Mouse (Mus musculus): Measurements from ENCODE around the gene Hist2h4.

The Hist2h4 gene

DNA sequence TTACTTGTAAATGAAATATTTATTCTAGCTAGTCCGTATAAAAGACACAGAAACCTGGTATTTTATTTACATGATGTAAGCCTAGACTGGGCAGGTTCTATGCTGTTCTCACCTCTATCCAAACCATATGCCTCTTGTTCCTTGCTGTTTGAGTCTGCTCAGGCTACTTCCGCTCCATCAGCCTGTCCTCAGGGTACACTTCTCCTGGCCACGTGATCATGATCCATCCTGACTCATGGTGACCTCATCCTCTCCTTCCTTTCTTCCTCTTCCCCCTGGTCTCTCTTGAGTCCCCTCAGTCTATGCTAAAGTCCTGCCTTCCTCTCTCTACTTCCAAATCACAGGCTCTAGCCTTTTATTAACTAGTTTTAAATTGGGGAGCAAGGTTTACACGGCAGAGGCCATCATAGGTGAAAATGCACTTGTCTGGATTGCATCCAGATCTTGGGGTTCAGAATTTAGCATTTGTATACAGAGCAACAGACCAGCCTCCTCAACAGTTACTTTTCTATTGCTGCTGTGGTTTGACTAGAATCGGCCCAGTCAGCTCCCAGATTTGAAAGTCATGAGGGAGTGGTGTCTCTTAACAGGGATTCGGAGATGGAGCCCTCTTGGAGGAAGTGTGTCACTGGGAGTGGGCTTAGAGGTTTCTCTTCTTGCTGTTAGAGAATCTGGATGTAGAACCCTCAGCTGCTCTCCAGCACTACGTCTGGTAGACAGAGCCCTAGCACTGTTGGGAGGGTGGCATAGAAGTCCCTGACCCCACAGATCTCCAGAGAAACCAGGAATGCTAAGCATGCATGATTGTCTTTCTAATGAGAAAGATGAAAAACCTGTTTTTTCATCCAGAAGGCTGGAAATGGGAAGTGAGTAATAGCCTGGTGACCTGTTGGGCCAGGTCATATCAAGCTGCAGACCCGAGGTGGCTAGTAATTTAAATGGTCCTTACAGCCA is 36.1 kb downstream of the Hist2h4 start:
- DNase-seq (ENCODE audit: low read depth, low spot score), result peak; percentile 77

DNA sequence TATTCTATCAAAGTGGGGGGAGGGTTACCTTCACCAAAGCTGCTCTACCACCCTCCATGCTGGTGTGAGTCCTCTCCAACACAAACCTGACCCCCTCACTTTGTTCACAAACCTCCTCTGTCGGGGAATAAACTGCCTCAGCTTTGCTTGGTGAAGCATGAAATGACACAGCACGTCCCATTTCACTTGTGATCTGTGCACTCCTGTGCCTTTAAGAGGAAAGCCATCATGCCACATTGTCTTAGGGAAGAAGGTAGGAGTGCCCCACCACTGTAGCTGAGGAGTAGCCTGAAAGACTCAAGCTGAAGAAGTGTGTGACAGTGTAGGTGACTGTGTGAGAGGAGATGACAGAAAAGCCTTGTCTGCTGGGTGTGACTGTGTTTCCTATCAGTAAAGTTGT is 37.7 kb downstream of the Hist2h4 start:
- no peak for DNase-seq (ENCODE audit: low read depth, low spot score)

- DNase-seq (ENCODE audit: low read depth, low spot score), result no peak
These were observed 40.3 kb downstream of the Hist2h4 start for GRCm38 (mm10) chr3:96222774-96223173.

DNA sequence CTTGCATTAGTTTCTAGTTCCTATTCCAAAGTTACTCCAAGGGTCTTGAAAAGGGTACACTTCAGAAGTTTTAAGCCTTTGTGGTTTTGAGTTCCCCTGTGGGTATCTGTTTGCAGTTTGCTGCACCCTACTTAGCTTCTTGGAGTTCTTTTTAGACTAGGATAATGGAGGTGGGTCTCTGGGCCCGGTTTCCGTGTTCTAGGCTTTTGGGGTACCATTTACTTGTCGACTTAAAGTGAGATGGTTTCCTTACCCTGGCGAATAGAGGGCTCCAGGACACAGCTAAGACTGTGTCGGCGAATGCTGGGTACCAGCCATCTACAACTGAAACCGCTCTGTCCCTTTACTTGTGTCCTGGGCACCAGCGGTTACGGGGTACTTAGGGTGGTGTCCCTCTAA is 41.5 kb downstream of the Hist2h4 start:
- no peak for DNase-seq (ENCODE audit: low read depth, low spot score)

DNA sequence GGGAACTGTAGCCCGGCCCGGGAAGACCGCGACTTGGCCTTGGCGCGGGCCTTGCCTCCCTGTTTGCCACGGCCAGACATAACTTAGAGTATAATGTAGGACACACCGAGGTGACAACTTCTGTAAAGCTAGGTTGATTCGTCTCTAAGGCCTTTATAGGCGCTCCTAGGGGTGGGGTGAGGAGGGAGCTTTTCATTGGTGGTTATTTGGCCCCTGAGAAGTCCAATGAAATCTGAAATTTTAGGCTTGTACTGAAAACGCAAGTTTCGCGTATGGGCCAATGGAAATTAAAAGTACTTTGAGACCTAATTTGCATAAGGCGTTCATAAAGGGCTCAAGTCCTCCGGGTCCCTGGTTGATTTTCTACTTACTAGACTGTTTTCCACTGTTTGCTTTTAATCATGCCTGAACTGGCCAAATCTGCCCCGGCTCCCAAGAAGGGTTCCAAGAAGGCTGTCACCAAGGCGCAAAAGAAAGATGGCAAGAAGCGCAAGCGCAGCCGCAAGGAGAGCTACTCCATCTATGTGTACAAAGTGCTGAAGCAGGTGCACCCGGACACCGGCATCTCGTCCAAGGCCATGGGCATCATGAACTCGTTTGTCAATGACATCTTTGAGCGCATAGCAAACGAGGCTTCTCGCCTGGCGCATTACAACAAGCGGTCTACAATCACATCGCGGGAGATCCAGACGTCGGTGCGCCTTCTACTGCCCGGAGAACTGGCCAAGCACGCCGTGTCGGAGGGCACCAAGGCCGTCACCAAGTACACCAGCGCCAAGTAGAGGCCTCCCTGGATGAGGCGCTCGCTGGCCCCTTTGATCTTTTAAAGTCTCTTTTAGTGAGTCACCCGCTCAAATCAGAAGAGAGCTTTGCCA is 42.1 kb downstream of the Hist2h4 start, which contains the start of the genes Hist2h2ac and Hist2h2be:
Gene Hist2h2ac (minus strand): TSS at position 116 of the 875 bp plus-strand sequence.
Gene Hist2h2be (plus strand): TSS at position 355 of the 875 bp plus-strand sequence.
- peak; percentile 97 for DNase-seq (ENCODE audit: low read depth, low spot score)

GRCm38 (mm10) chr3:96220131-96220764 is 42.9 kb downstream of the Hist2h4 start:
- peak; percentile 80 for DNase-seq (ENCODE audit: low read depth, low spot score)

DNA sequence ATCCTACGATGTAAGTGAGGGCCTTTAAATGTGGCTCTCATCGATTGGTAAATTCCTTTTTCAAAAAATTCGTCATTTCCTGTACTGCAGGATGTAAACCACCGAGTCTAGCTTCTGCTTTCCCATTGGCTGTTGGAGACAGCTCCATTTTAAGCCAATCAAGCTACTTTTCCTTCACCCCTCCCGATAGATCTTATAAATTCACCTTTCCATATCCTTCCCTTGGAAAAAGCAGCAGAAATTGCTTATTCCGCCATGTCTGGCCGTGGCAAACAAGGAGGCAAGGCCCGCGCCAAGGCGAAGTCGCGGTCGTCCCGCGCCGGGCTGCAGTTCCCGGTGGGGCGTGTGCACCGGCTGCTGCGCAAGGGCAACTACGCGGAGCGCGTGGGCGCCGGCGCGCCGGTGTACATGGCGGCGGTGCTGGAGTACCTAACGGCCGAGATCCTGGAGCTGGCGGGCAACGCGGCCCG is 43.4 kb downstream of the Hist2h4 start, which contains the start of the genes Bola1 and Hist2h2ab:
Gene Bola1 (minus strand): TSS at position 49 of the 470 bp plus-strand sequence.
Gene Hist2h2ab (plus strand): TSS at position 205 of the 470 bp plus-strand sequence.
- peak; percentile 94 for DNase-seq (ENCODE audit: low read depth, low spot score)

DNA sequence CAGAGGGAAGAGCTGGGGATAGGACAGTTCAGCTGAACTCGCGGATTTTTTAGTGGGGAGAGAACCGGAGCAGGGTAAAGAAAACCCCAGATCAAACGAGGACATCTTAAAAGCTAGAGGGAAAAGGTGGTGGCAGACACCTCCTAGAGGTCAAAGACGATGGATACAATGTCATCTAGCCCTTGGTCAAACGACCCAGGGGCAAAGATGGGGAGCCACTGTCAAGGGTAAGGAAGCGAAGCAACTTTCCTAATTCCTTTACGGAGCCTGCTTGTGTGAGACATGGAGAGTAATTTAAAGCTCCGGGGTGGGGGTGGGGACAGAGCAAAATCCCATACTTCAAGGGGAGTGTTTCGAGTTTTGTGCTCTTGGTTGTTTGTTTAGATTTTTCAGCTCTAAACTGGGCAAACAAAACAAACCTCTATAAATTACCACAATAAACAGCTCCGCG is 43.9 kb downstream of the Hist2h4 start:
- peak; percentile 65 for DNase-seq (ENCODE audit: low read depth, low spot score)

All from R1 (cell line).